Mouse (Mus musculus): ENCODE measurements around the gene Dot1l. TPM values are rescaled to one million over a fixed set of nuclear protein-coding genes. Genes with fewer than 3 reads are reported as not detected.

The Dot1l gene
- polyA plus RNA-seq, 1 experiment from 2014 or later, result 28.2 TPM

GRCm38 (mm10) chr10:80763502-80763901 is 8.5 kb downstream of the Dot1l start:
- Histone ChIP-seq H3K9ac (ENCODE audit: low read depth, low read length) (no peak overlapping the region), H3K4me2 (no peak overlapping the region), H3K27ac (ENCODE audit: low read depth, low read length) (no peak overlapping the region), H3K4me1 (replicated peaks; ENCODE audit: control insufficient read depth, insufficient read depth, low read length) (peaks cover 27% of the 10 kb centered on the region), H3K36me3 (ENCODE audit: control insufficient read depth, insufficient read depth, low read length) (peaks cover 27% of the 10 kb centered on the region), H3K4me3 (ENCODE audit: low read depth, low read length) (no peak overlapping the region), H3K9me3 (ENCODE audit: control insufficient read depth, low read length) (no peaks in the 10 kb centered on the region), H3K27me3 (replicated peaks; ENCODE audit: control insufficient read depth, insufficient read depth, low read length) (no peaks in the 10 kb centered on the region)
- DNase-seq (ENCODE audit: low spot score) (no peak), ATAC-seq (replicated peaks; ENCODE audit: low FRiP score) (no peak)
- 66% methylated on average over 2 of the region's 2 CpGs for WGBS

DNA sequence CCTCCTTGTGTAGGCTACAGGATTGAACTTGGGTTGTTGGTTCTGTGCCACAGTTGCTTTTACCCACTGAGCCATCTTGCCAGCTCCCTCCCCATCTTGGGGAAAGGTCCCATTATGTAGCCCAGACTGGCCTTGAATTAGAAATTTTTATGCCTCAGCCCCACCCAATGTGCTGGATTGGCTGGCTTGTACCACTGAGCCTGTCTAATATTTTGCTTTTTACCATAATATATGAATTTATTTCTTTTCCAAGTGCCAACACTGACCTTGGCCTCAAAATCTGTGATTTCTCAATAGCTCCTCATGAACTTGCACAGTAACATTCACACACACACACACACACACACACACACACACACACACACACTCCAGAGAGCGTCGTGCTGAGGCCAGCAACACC is 10.7 kb downstream of the Dot1l start:
- Histone ChIP-seq H3K9me3 (ENCODE audit: control insufficient read depth, low read length) (no peaks in the 10 kb centered on the region), H3K9ac (ENCODE audit: low read depth, low read length) (no peak overlapping the region), H3K4me3 (ENCODE audit: low read depth, low read length) (no peak overlapping the region), H3K27ac (ENCODE audit: low read depth, low read length) (no peak overlapping the region), H3K27me3 (replicated peaks; ENCODE audit: control insufficient read depth, insufficient read depth, low read length) (no peaks in the 10 kb centered on the region), H3K4me2 (no peak overlapping the region), H3K36me3 (ENCODE audit: control insufficient read depth, insufficient read depth, low read length) (peaks cover 39% of the 10 kb centered on the region), H3K4me1 (replicated peaks; ENCODE audit: control insufficient read depth, insufficient read depth, low read length) (peaks cover 13% of the 10 kb centered on the region)
- DNase-seq (ENCODE audit: low spot score), result no peak
- 85% methylated on average over 2 of the region's 2 CpGs for WGBS
- ATAC-seq (replicated peaks; ENCODE audit: low FRiP score), result no peak

DNA sequence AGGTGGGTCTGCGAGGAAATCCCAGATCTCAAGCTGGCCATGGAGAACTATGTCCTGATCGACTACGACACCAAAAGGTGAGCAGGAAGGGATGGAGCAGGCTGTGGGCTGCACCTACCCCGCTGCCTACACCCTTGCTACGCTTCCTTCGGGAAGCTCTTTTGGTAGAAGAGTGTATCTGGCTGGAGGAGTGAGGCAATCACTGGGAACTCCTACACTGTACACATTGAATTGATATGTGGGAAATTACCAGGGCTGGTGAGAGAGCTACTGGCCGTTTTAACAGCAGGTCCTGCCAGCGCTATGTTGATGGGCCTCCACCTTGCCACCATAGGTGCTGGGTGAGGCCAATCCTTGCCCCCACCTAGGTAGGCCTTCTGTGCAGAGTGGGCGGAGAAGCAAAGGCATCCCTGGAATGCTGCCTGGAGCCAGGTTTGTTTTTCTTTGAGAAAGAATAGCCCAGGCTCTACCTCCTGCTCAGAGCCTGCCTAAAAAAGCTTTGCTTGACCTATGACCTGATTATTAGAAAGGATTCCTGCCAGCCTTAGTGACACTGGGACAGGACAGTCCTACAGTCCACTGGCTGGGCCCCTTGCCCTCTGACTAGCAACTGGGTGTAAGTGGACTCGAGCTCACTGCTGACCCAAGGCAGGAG is 11.3 kb downstream of the Dot1l start:
- Histone ChIP-seq H3K9me3 (ENCODE audit: control insufficient read depth, low read length) (no peaks in the 10 kb centered on the region), H3K27ac (ENCODE audit: low read depth, low read length) (no peak overlapping the region), H3K4me3 (ENCODE audit: low read depth, low read length) (no peak overlapping the region), H3K27me3 (replicated peaks; ENCODE audit: control insufficient read depth, insufficient read depth, low read length) (no peaks in the 10 kb centered on the region), H3K4me2 (no peak overlapping the region), H3K4me1 (replicated peaks; ENCODE audit: control insufficient read depth, insufficient read depth, low read length) (peaks cover 9% of the 10 kb centered on the region), H3K36me3 (ENCODE audit: control insufficient read depth, insufficient read depth, low read length) (peaks cover 44% of the 10 kb centered on the region), H3K9ac (ENCODE audit: low read depth, low read length) (no peak overlapping the region)
- WGBS, result 83% methylated on average over 10 of the region's 10 CpGs
- DNase-seq (ENCODE audit: low spot score) (no peak), ATAC-seq (replicated peaks; ENCODE audit: low FRiP score) (no peak)

DNA sequence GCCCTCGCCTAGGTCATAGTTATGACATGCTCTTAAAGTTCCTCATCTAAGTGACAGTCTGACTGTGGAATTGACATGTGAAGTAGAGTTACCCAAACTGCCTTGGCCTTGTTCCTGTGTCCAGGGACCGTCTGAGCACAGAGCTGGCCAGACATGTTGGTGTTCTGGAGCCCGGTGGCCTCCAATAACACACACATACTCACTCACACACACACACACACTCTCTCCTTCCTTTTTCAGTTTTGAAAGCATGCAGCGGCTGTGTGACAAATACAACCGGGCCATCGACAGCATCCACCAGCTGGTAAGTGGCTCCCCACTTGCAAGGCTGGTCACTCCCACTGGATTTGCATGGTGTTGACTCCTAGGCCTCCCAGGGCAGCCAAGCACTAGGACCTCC is 13.4 kb downstream of the Dot1l start:
- no peak overlapping the region for H3K4me2 ChIP-seq
- peaks cover 55% of the 10 kb centered on the region for H3K36me3 ChIP-seq (ENCODE audit: control insufficient read depth, insufficient read depth, low read length)
- no peak overlapping the region for H3K4me3 ChIP-seq (ENCODE audit: low read depth, low read length)
- H3K27me3 ChIP-seq (replicated peaks; ENCODE audit: control insufficient read depth, insufficient read depth, low read length), result no peaks in the 10 kb centered on the region
- H3K9me3 ChIP-seq (ENCODE audit: control insufficient read depth, low read length), result no peaks in the 10 kb centered on the region
- no peak for DNase-seq (ENCODE audit: low spot score)
- ATAC-seq (replicated peaks; ENCODE audit: low FRiP score), result no peak
- no peak overlapping the region for H3K9ac ChIP-seq (ENCODE audit: low read depth, low read length)
- WGBS, result 89% methylated on average over 6 of the region's 6 CpGs
- no peak overlapping the region for H3K27ac ChIP-seq (ENCODE audit: low read depth, low read length)
- H3K4me1 ChIP-seq (replicated peaks; ENCODE audit: control insufficient read depth, insufficient read depth, low read length), result peaks cover 9% of the 10 kb centered on the region

DNA sequence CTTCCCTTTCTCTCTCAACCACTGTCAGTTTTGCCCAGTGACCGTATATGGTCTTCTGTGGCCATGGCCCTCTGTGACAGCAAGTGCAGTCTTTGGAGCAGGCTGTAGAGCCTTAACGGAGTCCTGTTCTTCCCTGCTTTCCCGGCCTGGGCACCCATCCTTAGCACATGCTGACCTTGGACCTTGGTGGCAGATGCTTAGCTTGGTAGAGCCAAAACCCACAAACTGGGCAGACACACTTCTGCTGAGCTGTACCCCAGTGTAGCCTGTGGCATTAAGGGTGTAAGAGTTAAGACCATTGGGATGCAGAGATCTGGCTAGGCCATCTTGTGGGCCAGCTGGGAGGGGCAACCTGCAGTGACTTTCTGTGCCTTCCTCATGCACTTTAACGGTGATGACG is 18.8 kb downstream of the Dot1l start:
- DNase-seq (ENCODE audit: low spot score) (no peak), ATAC-seq (replicated peaks; ENCODE audit: low FRiP score) (no peak)
- peaks cover 67% of the 10 kb centered on the region for H3K36me3 ChIP-seq (ENCODE audit: control insufficient read depth, insufficient read depth, low read length)
- no peak overlapping the region for H3K4me2 ChIP-seq
- peak overlapping the region; percentile 58; the same call in 1 of the 2 replicates for H3K27ac ChIP-seq (ENCODE audit: low read depth, low read length)
- no peaks in the 10 kb centered on the region for H3K27me3 ChIP-seq (replicated peaks; ENCODE audit: control insufficient read depth, insufficient read depth, low read length)
- H3K9me3 ChIP-seq (ENCODE audit: control insufficient read depth, low read length), result no peaks in the 10 kb centered on the region
- H3K4me3 ChIP-seq (ENCODE audit: low read depth, low read length), result no peak overlapping the region
- H3K4me1 ChIP-seq (replicated peaks; ENCODE audit: control insufficient read depth, insufficient read depth, low read length), result peaks cover 20% of the 10 kb centered on the region
- H3K9ac ChIP-seq (ENCODE audit: low read depth, low read length), result no peak overlapping the region
- 75% methylated on average over 5 of the region's 5 CpGs for WGBS

- ATAC-seq (replicated peaks; ENCODE audit: low FRiP score) (peak; percentile 90), DNase-seq (ENCODE audit: low spot score) (peak; percentile 70)
- Histone ChIP-seq H3K9me3 (ENCODE audit: control insufficient read depth, low read length) (no peaks in the 10 kb centered on the region), H3K9ac (ENCODE audit: low read depth, low read length) (no peak overlapping the region), H3K4me3 (ENCODE audit: low read depth, low read length) (no peak overlapping the region), H3K4me2 (no peak overlapping the region), H3K27me3 (replicated peaks; ENCODE audit: control insufficient read depth, insufficient read depth, low read length) (no peaks in the 10 kb centered on the region), H3K4me1 (replicated peaks; ENCODE audit: control insufficient read depth, insufficient read depth, low read length) (peaks cover 20% of the 10 kb centered on the region), H3K27ac (ENCODE audit: low read depth, low read length) (peak overlapping the region; percentile 58; the same call in 1 of the 2 replicates), H3K36me3 (ENCODE audit: control insufficient read depth, insufficient read depth, low read length) (peaks cover 67% of the 10 kb centered on the region)
- 24% methylated on average over 2 of the region's 2 CpGs for WGBS
Observed at GRCm38 (mm10) chr10:80774549-80774948, 19.5 kb downstream of the Dot1l start.

DNA sequence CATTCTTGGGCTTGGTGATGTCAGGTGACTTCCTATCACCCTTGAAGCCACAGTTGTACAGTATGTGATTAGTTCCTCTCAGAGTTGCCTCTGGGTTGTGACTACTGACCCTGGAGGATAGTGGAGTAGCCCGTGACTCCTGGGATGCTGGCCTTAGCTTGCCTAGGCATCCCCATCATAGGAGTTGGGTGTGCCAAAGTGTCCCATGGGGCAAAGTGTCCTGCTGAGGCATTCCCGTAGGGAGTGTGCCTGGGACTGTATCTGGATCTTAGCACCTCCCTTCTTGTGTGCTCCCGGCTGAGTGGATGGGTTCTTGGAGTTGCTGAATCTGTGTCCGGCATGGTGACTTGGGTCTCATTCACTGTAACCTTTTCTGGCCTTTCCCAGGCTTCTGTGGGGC is 20.0 kb downstream of the Dot1l start:
- Histone ChIP-seq H3K27ac (ENCODE audit: low read depth, low read length) (no peak overlapping the region), H3K4me3 (ENCODE audit: low read depth, low read length) (no peak overlapping the region), H3K4me2 (no peak overlapping the region), H3K36me3 (ENCODE audit: control insufficient read depth, insufficient read depth, low read length) (peaks cover 64% of the 10 kb centered on the region), H3K4me1 (replicated peaks; ENCODE audit: control insufficient read depth, insufficient read depth, low read length) (peaks cover 20% of the 10 kb centered on the region), H3K27me3 (replicated peaks; ENCODE audit: control insufficient read depth, insufficient read depth, low read length) (no peaks in the 10 kb centered on the region), H3K9me3 (ENCODE audit: control insufficient read depth, low read length) (no peaks in the 10 kb centered on the region), H3K9ac (ENCODE audit: low read depth, low read length) (no peak overlapping the region)
- DNase-seq (ENCODE audit: low spot score) (no peak), ATAC-seq (replicated peaks; ENCODE audit: low FRiP score) (peak; percentile 15; the same call in 1 of the 2 replicates)
- WGBS, result 84% methylated on average over 4 of the region's 4 CpGs

DNA sequence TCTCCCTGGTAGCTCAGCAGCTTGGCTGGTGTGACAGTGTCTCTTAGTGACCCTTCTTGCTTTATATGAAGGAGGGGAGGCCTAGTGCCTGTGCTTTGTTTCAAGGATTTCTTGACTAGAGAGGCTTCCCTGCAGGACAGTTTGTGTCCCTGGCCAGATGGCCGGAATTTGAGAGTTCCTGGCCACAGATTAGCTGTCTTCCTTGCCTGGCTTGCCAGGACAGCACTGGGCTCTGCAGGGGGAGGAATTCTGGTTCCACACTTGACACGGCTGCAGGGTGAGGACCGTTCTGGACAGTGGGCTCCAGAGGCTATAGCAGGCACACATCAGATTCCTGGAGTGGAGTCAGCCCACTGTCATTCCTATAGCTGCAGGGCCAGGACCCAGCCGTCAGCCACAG is 20.7 kb downstream of the Dot1l start:
- ATAC-seq (replicated peaks; ENCODE audit: low FRiP score) (no peak), DNase-seq (ENCODE audit: low spot score) (no peak)
- Histone ChIP-seq H3K4me1 (replicated peaks; ENCODE audit: control insufficient read depth, insufficient read depth, low read length) (peaks cover 15% of the 10 kb centered on the region), H3K4me3 (ENCODE audit: low read depth, low read length) (no peak overlapping the region), H3K27me3 (replicated peaks; ENCODE audit: control insufficient read depth, insufficient read depth, low read length) (no peaks in the 10 kb centered on the region), H3K36me3 (ENCODE audit: control insufficient read depth, insufficient read depth, low read length) (peaks cover 63% of the 10 kb centered on the region), H3K4me2 (no peak overlapping the region), H3K9ac (ENCODE audit: low read depth, low read length) (no peak overlapping the region), H3K27ac (ENCODE audit: low read depth, low read length) (no peak overlapping the region), H3K9me3 (ENCODE audit: control insufficient read depth, low read length) (no peaks in the 10 kb centered on the region)
- WGBS, result 86% methylated on average over 4 of the region's 4 CpGs

- Histone ChIP-seq H3K27ac (ENCODE audit: low read depth, low read length) (no peak overlapping the region), H3K9ac (ENCODE audit: low read depth, low read length) (no peak overlapping the region), H3K27me3 (replicated peaks; ENCODE audit: control insufficient read depth, insufficient read depth, low read length) (no peaks in the 10 kb centered on the region), H3K9me3 (ENCODE audit: control insufficient read depth, low read length) (no peaks in the 10 kb centered on the region), H3K4me2 (no peak overlapping the region), H3K36me3 (ENCODE audit: control insufficient read depth, insufficient read depth, low read length) (peaks cover 62% of the 10 kb centered on the region), H3K4me3 (ENCODE audit: low read depth, low read length) (no peak overlapping the region), H3K4me1 (replicated peaks; ENCODE audit: control insufficient read depth, insufficient read depth, low read length) (peaks cover 15% of the 10 kb centered on the region)
- ATAC-seq (replicated peaks; ENCODE audit: low FRiP score) (no peak), DNase-seq (ENCODE audit: low spot score) (no peak)
- 85% methylated on average over 6 of the region's 6 CpGs for WGBS
Observed at GRCm38 (mm10) chr10:80776358-80776869, 21.4 kb downstream of the Dot1l start.
